Mouse (Mus musculus): ENCODE measurements around the gene 2310022B05Rik. TPM values are rescaled to one million over a fixed set of nuclear protein-coding genes. Genes with fewer than 3 reads are reported as not detected.

Gene 2310022B05Rik
- 25.9 and 31.4 TPM in 2 replicates for polyA plus RNA-seq (2011; ENCODE audit: insufficient read depth, insufficient read length, low read depth, missing spikeins)

- no peaks in the 10 kb centered on the region for H3K36me3 ChIP-seq (ENCODE audit: control insufficient read depth, insufficient read depth, low read length, poor library complexity, severe bottlenecking)
- H3K9ac ChIP-seq (ENCODE audit: low read depth, poor library complexity, severe bottlenecking) = peak within 1 kb of the TSS; percentile 80
- peak within 1 kb of the TSS; percentile 72 for H3K4me3 ChIP-seq (ENCODE audit: low read depth, low read length)
- H3K27me3 ChIP-seq (ENCODE audit: control insufficient read depth, insufficient read depth, low read length, poor library complexity, severe bottlenecking) = no peaks in the 10 kb centered on the region
- H3K4me1 ChIP-seq (ENCODE audit: control insufficient read depth, insufficient read depth, low read length) = no peaks in the 10 kb centered on the region
- no peaks in the 10 kb centered on the region for H3K9me3 ChIP-seq (replicated peaks; ENCODE audit: control insufficient read depth, insufficient read depth, low read length, poor library complexity, severe bottlenecking)
- TF ChIP-seq CTCF (IDR thresholded peaks at IDR 0.05; ENCODE audit: low read depth, low read length) (no peak), POLR2A (IDR thresholded peaks at IDR 0.05; ENCODE audit: insufficient read depth, low read length) (peak; percentile 30)
- H3K27ac ChIP-seq (ENCODE audit: insufficient read depth, low read length) = no peak within 1 kb of the TSS
Observed at GRCm38 (mm10) chr8:124663112-124663873, at the start of gene 2310022B05Rik. 2310022B05Rik (minus strand) TSS chr8:124663369.

DNA sequence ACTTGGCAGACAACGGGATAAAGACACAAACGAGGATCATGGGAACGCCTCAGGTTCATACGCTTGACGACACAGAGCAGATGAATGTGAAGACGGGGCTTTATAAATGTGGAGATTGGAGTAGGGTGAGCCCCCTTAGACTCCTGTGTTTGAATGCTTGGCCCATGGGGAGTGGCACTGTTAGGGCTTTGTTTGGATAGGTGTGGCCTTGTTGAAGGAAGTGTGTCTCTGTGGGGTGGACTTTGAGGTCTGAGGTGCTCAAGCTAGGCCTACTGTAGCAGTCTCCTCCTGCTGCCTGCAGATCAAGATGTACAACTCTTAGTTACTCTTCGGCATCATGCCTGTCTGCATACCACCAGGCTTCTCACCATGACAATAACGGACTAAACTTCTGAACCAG, 42.7 kb upstream of the 2310022B05Rik start:
- no peaks in the 10 kb centered on the region for H3K4me1 ChIP-seq (ENCODE audit: control insufficient read depth, insufficient read depth, low read length)
- no peak overlapping the region for H3K4me3 ChIP-seq (ENCODE audit: low read depth, low read length)
- no peak overlapping the region for H3K27ac ChIP-seq (ENCODE audit: insufficient read depth, low read length)
- TF ChIP-seq POLR2A (IDR thresholded peaks at IDR 0.05; ENCODE audit: insufficient read depth, low read length) = no peak
- no peaks in the 10 kb centered on the region for H3K27me3 ChIP-seq (ENCODE audit: control insufficient read depth, insufficient read depth, low read length, poor library complexity, severe bottlenecking)
- peaks cover 24% of the 10 kb centered on the region for H3K36me3 ChIP-seq (ENCODE audit: control insufficient read depth, insufficient read depth, low read length, poor library complexity, severe bottlenecking)
- H3K9ac ChIP-seq (ENCODE audit: low read depth, poor library complexity, severe bottlenecking) = no peak overlapping the region
- no peaks in the 10 kb centered on the region for H3K9me3 ChIP-seq (replicated peaks; ENCODE audit: control insufficient read depth, insufficient read depth, low read length, poor library complexity, severe bottlenecking)

GRCm38 (mm10) chr8:124704376-124704775, 41.2 kb upstream of the 2310022B05Rik start:
- H3K27me3 ChIP-seq (ENCODE audit: control insufficient read depth, insufficient read depth, low read length, poor library complexity, severe bottlenecking) = no peaks in the 10 kb centered on the region
- no peak overlapping the region for H3K4me3 ChIP-seq (ENCODE audit: low read depth, low read length)
- no peak overlapping the region for H3K9ac ChIP-seq (ENCODE audit: low read depth, poor library complexity, severe bottlenecking)
- H3K36me3 ChIP-seq (ENCODE audit: control insufficient read depth, insufficient read depth, low read length, poor library complexity, severe bottlenecking) = peaks cover 18% of the 10 kb centered on the region
- H3K9me3 ChIP-seq (replicated peaks; ENCODE audit: control insufficient read depth, insufficient read depth, low read length, poor library complexity, severe bottlenecking) = no peaks in the 10 kb centered on the region
- no peak overlapping the region for H3K27ac ChIP-seq (ENCODE audit: insufficient read depth, low read length)
- TF ChIP-seq POLR2A (IDR thresholded peaks at IDR 0.05; ENCODE audit: insufficient read depth, low read length) (no peak), CTCF (IDR thresholded peaks at IDR 0.05; ENCODE audit: low read depth, low read length) (no peak), EP300 (IDR thresholded peaks at IDR 0.05; ENCODE audit: insufficient read depth, low read depth, low read length) (no peak)
- H3K4me1 ChIP-seq (ENCODE audit: control insufficient read depth, insufficient read depth, low read length) = no peaks in the 10 kb centered on the region

DNA sequence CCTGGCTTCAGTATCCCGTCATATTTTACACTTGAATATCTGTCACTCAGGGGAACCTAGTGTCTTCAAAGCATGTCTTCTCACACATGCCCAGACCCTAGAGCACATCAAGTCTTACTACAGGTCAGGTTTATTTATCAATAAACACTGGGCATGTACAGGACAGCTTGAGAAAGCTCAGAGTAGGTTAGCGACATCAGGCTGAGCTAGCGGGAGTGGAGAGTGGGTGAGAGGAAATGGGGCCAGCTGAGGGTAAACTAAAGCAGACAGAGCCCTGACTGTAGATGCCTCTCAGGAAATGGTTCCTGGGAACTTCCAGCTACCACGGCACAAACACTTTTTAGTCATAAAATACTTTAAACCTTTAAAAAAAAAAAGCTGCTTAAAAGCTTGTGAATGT, 40.4 kb upstream of the 2310022B05Rik start:
- H3K36me3 ChIP-seq (ENCODE audit: control insufficient read depth, insufficient read depth, low read length, poor library complexity, severe bottlenecking) = peaks cover 24% of the 10 kb centered on the region

DNA sequence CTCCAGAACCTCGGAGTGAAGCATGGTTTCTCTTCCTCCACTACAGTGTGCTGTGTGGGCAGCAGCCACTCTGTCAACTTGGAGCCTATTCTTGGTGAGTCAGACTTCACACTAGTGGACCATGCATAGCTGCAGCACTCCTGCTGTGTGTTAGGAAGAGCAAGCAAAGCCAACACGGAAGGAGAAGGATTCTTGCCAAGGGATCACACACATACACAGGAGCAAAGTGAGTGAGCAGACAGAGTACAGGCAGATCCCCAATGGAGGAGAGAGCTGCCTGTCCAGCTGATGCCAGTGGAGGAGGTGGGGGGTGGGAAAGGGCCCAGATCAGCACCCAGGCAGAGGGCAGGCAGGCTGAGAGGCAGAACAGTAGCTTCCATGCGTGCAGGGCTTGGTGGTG, 39.0 kb upstream of the 2310022B05Rik start:
- no peak overlapping the region for H3K9ac ChIP-seq (ENCODE audit: low read depth, poor library complexity, severe bottlenecking)
- H3K27me3 ChIP-seq (ENCODE audit: control insufficient read depth, insufficient read depth, low read length, poor library complexity, severe bottlenecking) = no peaks in the 10 kb centered on the region
- H3K36me3 ChIP-seq (ENCODE audit: control insufficient read depth, insufficient read depth, low read length, poor library complexity, severe bottlenecking) = peaks cover 26% of the 10 kb centered on the region
- H3K4me1 ChIP-seq (ENCODE audit: control insufficient read depth, insufficient read depth, low read length) = no peaks in the 10 kb centered on the region
- TF ChIP-seq POLR2A (IDR thresholded peaks at IDR 0.05; ENCODE audit: insufficient read depth, low read length) (no peak), EP300 (IDR thresholded peaks at IDR 0.05; ENCODE audit: insufficient read depth, low read depth, low read length) (no peak), CTCF (IDR thresholded peaks at IDR 0.05; ENCODE audit: low read depth, low read length) (no peak)
- H3K4me3 ChIP-seq (ENCODE audit: low read depth, low read length) = no peak overlapping the region
- H3K27ac ChIP-seq (ENCODE audit: insufficient read depth, low read length) = no peak overlapping the region
- no peaks in the 10 kb centered on the region for H3K9me3 ChIP-seq (replicated peaks; ENCODE audit: control insufficient read depth, insufficient read depth, low read length, poor library complexity, severe bottlenecking)

More for the DNA sequence above, 40.4 kb upstream of the 2310022B05Rik start:
- H3K9ac ChIP-seq (ENCODE audit: low read depth, poor library complexity, severe bottlenecking) = no peak overlapping the region
- H3K9me3 ChIP-seq (replicated peaks; ENCODE audit: control insufficient read depth, insufficient read depth, low read length, poor library complexity, severe bottlenecking) = no peaks in the 10 kb centered on the region
- H3K4me1 ChIP-seq (ENCODE audit: control insufficient read depth, insufficient read depth, low read length) = no peaks in the 10 kb centered on the region
- H3K27me3 ChIP-seq (ENCODE audit: control insufficient read depth, insufficient read depth, low read length, poor library complexity, severe bottlenecking) = no peaks in the 10 kb centered on the region
- TF ChIP-seq EP300 (IDR thresholded peaks at IDR 0.05; ENCODE audit: insufficient read depth, low read depth, low read length) (no peak), CTCF (IDR thresholded peaks at IDR 0.05; ENCODE audit: low read depth, low read length) (no peak), POLR2A (IDR thresholded peaks at IDR 0.05; ENCODE audit: insufficient read depth, low read length) (no peak)
- H3K27ac ChIP-seq (ENCODE audit: insufficient read depth, low read length) = no peak overlapping the region
- H3K4me3 ChIP-seq (ENCODE audit: low read depth, low read length) = no peak overlapping the region

GRCm38 (mm10) chr8:124701023-124701422, 37.9 kb upstream of the 2310022B05Rik start:
- Histone ChIP-seq H3K27me3 (ENCODE audit: control insufficient read depth, insufficient read depth, low read length, poor library complexity, severe bottlenecking) (no peaks in the 10 kb centered on the region), H3K27ac (ENCODE audit: insufficient read depth, low read length) (no peak overlapping the region), H3K4me1 (ENCODE audit: control insufficient read depth, insufficient read depth, low read length) (no peaks in the 10 kb centered on the region), H3K4me3 (ENCODE audit: low read depth, low read length) (no peak overlapping the region), H3K9ac (ENCODE audit: low read depth, poor library complexity, severe bottlenecking) (no peak overlapping the region), H3K36me3 (ENCODE audit: control insufficient read depth, insufficient read depth, low read length, poor library complexity, severe bottlenecking) (peaks cover 23% of the 10 kb centered on the region), H3K9me3 (replicated peaks; ENCODE audit: control insufficient read depth, insufficient read depth, low read length, poor library complexity, severe bottlenecking) (no peaks in the 10 kb centered on the region)
- no peak for TF ChIP-seq CTCF (IDR thresholded peaks at IDR 0.05; ENCODE audit: low read depth, low read length)
- TF ChIP-seq POLR2A (IDR thresholded peaks at IDR 0.05; ENCODE audit: insufficient read depth, low read length) = no peak
- no peak for TF ChIP-seq EP300 (IDR thresholded peaks at IDR 0.05; ENCODE audit: insufficient read depth, low read depth, low read length)

Data from ES-Bruce4 (cell line).